Mouse (Mus musculus): Measurements from ENCODE around the gene Sbf2.
"Not testable (repeated sequence)": the region's sequence is repeated elsewhere in the genome, so short reads cannot be mapped to it uniquely, and the experiment has no call there.

The Sbf2 gene

GRCm38 (mm10) chr7:110414276-110414675 is 200.4 kb downstream of the Sbf2 start:
- DNase-seq (ENCODE audit: low read depth in 1 of 2, low spot score in 2 of 2): no peak

DNA sequence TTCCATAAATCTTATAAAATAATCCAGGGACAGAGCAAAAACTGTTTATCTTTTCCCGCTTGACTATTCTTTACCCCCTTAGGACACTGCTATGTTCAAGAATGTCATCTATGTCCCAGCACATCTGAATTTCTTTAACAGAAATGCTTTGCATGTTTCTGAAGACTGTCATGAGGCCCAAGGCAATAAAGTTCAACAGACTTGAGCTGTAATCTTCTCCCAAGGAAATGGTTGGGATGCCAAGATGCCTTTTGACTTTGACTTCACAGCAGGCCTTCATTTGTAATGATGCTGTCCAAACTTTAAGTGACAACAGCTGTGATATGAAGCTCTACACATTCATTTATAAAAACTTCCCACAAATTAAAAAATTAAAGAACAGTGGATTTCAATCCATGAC is 212.6 kb downstream of the Sbf2 start:
- no peak for DNase-seq (ENCODE audit: low read depth in 1 of 2, low spot score in 2 of 2)

- DNase-seq (ENCODE audit: low read depth in 1 of 2, low spot score in 2 of 2): no peak
These were observed 222.1 kb downstream of the Sbf2 start for GRCm38 (mm10) chr7:110392576-110392975.

DNA sequence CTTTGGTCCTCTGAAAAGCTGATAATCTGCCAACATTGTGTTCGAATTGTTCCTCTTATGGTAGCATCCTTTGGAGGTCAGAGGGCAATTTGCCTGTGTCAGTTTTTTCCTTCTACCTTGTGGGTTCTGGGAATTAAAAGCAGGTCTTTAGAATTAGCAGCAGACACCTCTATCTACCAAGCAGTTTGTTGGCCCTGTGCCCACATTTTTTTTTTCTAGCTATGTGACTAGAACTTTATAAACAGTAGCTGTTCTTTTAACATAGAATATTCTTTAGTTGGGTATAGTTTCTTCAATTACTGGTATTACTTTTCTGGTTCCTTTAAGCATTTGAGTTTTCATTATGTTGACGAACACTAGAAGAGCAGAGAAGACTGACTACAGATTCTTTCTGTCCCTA is 223.1 kb downstream of the Sbf2 start:
- no peak for DNase-seq (ENCODE audit: low read depth in 1 of 2, low spot score in 2 of 2)

DNA sequence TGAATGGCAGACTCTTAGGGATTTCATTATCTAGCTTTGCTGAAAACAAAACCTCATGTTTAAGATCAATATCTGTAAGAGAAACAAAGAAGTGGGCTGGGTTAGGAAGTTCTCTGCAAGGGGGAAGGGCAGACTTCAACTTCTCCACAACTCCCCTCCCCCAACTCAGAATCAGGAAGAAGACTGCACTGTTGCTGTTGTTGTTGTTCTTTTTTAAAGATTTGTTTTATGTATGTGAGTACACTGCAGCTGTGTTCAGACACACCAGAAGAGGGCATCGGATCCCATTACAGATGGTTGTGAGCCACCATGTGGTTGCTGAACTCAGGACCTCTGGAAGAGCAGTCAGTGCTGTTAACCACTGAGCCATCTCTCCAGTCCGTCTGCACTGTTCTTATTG is 225.8 kb downstream of the Sbf2 start:
- not testable (repeated sequence) for DNase-seq (ENCODE audit: low read depth in 1 of 2, low spot score in 2 of 2)

- no peak for DNase-seq (ENCODE audit: low read depth in 1 of 2, low spot score in 2 of 2)
These were observed 227.2 kb downstream of the Sbf2 start for GRCm38 (mm10) chr7:110387565-110387964.

- DNase-seq (ENCODE audit: low read depth in 1 of 2, low spot score in 2 of 2): no peak
These were observed 229.2 kb downstream of the Sbf2 start for GRCm38 (mm10) chr7:110385482-110385881.

GRCm38 (mm10) chr7:110384343-110384742 is 230.4 kb downstream of the Sbf2 start:
- DNase-seq (ENCODE audit: low read depth in 1 of 2, low spot score in 2 of 2): no peak

GRCm38 (mm10) chr7:110381625-110382024 is 233.1 kb downstream of the Sbf2 start:
- no peak for DNase-seq (ENCODE audit: low read depth in 1 of 2, low spot score in 2 of 2)

DNA sequence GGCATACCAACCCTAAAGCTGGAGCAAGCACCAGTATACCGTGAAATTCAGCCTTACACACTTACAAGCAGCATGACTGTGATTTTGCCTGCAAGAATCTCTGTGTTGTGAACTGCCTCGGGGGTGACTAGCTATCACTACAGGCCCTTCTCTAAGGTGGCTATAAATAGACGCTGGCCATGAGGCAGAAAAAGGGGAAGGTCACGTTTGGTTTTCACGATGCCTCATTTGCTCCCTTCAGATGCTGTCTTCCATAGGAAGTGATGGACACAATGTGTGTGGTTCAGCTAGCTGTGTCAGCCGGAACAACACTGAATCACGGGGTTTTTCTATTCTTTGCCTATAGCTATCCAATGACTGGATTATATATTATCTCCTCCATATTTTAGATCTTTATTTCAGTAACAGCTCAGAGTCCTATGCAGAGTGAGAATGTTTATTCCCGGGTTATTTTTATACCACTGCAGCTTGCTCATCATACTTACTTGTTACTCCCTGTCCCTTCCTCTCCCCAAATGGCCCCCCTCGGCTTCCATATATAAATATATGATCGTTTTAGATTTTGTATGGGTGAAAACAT is 235.3 kb downstream of the Sbf2 start:
- no peak for DNase-seq (ENCODE audit: low read depth in 1 of 2, low spot score in 2 of 2)

- DNase-seq (ENCODE audit: low read depth in 1 of 2, low spot score in 2 of 2): no peak
These were observed 242.2 kb downstream of the Sbf2 start for GRCm38 (mm10) chr7:110372529-110372928.

- no peak for DNase-seq (ENCODE audit: low read depth in 1 of 2, low spot score in 2 of 2)
These were observed 252.7 kb downstream of the Sbf2 start for GRCm38 (mm10) chr7:110362005-110362404.

GRCm38 (mm10) chr7:110361516-110361915 is 253.2 kb downstream of the Sbf2 start:
- DNase-seq (ENCODE audit: low read depth in 1 of 2, low spot score in 2 of 2): no peak

GRCm38 (mm10) chr7:110359391-110359790 is 255.3 kb downstream of the Sbf2 start:
- DNase-seq (ENCODE audit: low read depth in 1 of 2, low spot score in 2 of 2): no peak

DNA sequence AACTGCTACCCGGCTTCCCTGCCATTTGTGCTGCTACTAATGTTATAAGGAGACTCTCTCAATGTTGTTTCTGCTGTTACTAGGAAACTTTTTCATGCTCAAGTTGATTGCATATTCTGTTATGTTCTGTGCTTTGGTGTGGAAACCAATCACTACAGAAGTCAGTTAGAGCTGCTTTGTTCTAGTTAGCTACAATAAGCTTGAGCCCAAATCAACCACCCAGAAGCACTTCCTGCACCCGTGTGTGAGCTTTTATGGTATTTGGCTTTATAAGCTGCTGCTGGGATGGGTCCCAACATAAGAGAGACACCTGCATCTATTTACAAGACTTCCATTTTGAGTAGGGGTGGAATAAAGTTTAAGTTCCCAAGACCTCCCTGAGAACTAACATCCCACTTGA is 260.8 kb downstream of the Sbf2 start:
- DNase-seq (ENCODE audit: low read depth in 1 of 2, low spot score in 2 of 2): no peak

DNA sequence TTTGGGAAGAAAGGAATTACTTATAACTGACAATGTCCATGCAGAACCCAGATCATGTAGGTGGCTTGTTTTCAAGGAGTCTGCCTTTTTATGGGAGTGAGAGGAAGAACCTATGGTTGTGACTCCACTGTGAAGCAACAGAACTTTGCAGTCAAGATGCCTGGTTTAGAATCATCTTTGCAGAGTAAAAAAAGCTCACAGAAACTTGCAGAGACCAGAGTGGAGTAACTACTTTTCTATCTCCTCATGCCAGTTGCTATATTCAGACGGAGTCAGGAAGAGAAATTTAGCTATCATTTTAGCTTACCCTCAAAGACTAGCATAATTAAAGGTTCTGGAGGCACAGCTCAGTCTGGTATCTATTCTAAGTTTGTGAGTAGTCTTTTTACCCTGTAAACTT is 267.5 kb downstream of the Sbf2 start:
- no peak for DNase-seq (ENCODE audit: low read depth in 1 of 2, low spot score in 2 of 2)

DNA sequence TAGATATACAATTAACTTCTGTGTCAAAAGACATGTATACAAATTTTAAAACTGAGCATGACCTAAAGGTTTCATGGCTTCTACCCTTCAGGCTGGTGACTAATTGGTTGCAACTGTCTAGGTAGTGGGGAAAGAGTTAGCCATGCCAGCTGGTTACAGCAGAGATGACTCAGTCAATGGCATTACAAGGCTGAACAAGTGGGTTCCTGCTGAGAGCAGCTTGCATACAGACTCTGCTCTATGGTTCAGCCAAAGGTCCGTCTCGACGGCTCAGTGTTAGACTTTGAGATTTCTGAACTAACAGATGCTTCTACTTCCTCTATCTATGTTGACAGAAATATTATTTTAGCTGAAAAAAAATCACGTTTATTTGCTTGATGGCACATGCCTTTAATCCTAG is 277.1 kb downstream of the Sbf2 start:
- no peak for DNase-seq (ENCODE audit: low read depth in 1 of 2, low spot score in 2 of 2)

- DNase-seq (ENCODE audit: low read depth in 1 of 2, low spot score in 2 of 2): no peak
These were observed 289.2 kb downstream of the Sbf2 start for GRCm38 (mm10) chr7:110325381-110326110.

DNA sequence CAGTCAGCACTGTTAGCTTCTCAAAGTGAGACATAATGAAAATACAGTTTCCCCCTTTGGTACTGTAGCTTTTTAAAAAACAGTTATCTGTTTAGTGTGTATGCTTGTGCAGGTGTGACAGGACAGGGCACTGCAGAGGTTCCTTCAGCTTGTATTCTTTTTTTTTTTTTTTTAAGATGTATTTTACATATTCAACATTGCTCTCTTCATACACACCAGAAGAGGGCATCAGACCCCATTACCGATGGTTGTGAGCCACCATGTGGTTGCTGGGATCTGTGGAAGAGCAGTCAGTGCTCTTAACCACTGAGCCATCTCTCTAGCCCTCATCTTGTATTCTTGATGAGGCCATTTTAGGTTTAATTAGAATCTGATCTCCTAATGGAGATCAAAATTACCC is 289.9 kb downstream of the Sbf2 start:
- DNase-seq (ENCODE audit: low read depth in 1 of 2, low spot score in 2 of 2): no peak

GRCm38 (mm10) chr7:110321106-110321505 is 293.6 kb downstream of the Sbf2 start:
- DNase-seq (ENCODE audit: low read depth in 1 of 2, low spot score in 2 of 2): no peak

- no peak for DNase-seq (ENCODE audit: low read depth in 1 of 2, low spot score in 2 of 2)
These were observed 295.7 kb downstream of the Sbf2 start for GRCm38 (mm10) chr7:110318971-110319519.

- DNase-seq (ENCODE audit: low read depth in 1 of 2, low spot score in 2 of 2): no peak
These were observed 297.3 kb downstream of the Sbf2 start for GRCm38 (mm10) chr7:110317412-110317811.

DNA sequence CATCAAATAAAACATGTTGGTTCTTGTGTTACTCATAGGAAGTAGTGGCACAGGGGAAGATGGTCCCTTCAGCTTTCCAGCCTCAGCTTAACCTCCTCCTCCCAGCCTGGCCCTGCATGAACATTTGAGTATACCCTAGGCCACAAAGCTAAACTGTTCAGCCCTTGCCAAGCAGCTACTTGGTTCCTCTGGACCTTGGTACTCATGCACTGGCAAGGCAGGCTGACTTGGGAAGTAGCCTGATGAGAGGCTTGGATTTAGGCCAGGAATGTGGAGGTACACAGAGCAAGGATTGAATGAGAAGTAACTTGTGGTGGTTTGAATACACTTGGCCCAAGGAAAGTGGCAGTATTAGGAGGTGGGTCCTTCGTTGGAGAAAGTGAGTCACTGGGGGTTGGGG is 299.4 kb downstream of the Sbf2 start:
- DNase-seq (ENCODE audit: low read depth in 1 of 2, low spot score in 2 of 2): no peak
